Mouse (Mus musculus) ES-CJ7 (cell line): Measurements from ENCODE around the gene Ahsa2.
"Not testable (repeated sequence)": the region's sequence is repeated elsewhere in the genome, so short reads cannot be mapped to it uniquely, and the experiment has no call there.

ENCODE experiments used
- DNase-seq: peaks from one replicate; pipeline ENCODE4 v3.0.0; 2011; ENCODE audit warnings: low read depth, low spot score

Gene Ahsa2

DNA sequence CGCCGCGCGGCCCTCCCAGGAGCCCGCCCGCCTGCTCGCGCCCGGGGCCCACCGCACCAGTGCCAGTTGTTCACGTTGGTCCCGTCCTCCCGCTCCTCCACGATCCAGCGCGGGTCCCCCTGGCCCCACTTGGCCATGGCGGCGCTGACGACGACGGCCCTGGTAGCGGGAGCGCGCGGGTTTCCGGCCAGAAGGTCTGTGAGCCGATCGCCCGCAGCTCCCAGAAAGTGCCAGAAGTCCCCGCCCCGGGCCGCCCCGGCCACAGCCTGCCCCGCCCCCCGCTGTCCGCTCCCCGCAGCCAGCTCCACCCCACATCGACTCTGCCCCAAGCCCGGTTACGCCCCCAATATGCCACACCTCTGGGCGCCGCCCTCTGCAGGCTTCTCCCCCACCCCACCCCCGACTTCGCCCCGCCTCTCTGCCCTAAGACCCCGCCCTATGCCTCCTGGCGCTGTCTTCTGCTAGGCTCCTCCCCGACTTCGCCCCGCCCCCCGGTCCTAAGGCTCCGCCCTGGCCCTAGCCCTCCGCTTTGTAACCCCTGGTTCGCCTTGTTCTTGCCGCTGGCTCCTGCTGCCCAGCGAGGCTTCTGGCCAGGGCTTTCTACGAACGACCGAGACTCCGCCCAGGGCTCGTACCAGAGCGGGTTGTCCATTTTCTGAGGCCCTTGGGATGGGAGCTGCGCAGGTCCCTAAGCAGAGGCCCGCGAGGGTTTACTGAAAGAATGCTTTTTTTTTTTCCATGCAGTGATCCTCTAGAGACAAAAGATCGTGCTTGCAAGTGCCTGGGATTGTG lies at the start of gene Ahsa2:
Ahsa2 (minus strand) TSS at position 313 of the 792 bp plus-strand sequence.
- peak; percentile 97 for DNase-seq

DNA sequence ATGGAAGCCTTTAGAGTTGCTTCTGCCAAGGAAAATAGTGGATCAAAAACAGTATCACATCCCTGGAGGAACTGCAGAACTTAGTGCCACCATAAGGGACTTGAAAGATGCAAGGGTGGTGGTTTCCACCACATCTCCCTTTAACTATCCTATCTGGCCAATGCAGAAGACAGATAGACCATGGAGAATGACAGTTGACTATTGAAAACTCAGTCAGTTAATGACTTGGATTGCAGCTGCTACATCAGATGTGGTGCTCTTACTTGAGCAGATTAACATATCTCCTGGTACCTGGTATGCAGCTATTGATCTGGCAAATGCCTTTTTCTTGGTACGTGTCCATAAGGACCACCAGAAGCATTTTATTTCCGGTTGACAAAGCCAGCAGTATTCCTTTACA lies 39.6 kb upstream of the Ahsa2 start:
- no peak for DNase-seq

DNA sequence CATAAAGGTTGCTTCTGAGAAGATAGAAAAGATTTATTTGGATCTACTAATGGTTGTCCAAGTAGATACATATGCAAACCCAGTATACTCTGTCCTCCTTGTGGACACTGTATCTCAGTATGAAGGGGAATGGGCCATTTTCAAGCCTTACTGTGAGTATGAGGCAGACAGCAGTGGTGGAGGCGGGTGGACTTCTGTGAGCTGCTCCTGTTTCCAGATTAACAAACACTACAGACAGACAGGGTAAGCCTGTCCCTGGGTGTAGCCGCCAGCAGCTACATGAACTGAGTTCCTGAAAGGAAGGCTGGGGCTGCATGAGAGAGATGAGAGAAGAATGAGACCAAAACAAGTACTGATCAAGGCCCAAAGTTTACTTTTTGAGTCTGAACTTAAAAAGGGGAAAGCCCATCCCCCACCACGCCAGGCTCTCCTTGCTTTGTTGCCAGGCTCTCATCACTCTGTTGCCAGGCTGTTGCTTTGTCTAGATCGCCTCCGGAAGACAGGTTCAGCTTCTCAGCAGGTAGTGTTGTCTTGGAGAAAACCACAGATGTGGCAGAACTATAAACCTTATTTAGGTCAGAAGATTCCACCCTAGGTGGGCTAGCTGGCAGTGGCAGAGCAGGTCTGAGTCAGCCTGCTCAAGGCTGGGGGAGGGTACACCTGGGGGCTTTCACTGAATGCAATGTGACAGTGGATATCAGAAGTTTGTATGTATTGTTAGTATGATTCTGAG lies 22.8 kb upstream of the Ahsa2 start, which contains the start of gene 1700093K21Rik:
1700093K21Rik (minus strand) TSS at position 683 of the 733 bp plus-strand sequence.
- DNase-seq = peak; percentile 68

DNA sequence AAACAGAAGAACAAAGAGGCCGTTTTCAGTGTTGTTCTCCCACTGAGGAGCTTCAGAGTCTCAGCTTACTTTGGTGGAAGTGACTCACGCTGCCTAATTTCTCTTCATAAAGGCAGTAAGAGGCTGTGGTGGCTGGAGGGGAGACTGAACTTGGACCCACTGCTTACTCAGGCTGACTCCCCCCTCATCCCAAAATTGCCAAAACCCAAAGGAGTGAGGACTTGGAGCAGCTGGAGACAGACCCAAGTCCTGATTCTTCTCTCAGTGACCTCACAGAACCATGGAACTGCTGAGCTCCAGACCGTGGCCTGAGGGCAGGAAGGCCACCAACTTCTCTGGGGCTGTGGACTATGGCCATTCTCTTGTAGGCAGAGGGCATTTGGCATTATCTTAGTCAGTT lies 21.2 kb upstream of the Ahsa2 start:
- DNase-seq = no peak

DNA sequence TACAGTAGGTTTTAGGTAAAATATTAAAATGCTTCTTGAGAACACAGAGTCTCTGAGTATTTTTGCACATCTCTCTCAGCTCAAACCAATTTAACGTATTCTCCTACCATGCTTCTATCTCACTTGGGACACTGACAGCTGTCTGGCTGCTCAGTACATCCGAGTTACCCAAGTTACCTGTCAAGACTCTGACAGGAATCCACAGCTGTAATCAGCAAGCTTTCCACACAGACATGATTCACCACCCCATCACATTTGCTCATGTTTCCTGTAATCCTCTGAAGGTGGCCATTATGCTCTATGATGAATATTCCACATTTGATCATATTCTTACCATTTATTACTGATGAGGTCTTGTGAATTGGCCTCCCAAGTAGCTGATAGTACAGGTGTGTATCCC lies 17.5 kb upstream of the Ahsa2 start:
- no peak for DNase-seq

DNA sequence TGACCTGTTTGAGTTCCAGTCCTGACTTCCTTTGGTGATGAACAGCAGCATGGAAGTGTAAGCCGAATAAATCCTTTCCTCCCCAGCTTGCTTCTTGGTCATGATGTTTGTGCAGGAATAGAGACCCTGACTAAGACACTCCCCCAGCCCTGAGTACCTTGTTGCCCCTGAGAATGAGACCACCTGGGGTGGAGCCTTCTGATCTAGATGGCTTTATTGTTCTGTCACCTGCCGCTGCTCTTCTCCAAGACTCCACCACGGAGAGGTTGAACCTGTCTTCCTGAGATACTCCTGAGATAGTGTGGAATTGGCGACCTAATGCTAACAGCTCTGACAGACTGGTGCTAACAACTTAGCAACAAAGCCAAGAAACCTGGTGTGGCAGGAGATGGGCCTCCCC lies 17.0 kb upstream of the Ahsa2 start:
- DNase-seq = peak; percentile 56

DNA sequence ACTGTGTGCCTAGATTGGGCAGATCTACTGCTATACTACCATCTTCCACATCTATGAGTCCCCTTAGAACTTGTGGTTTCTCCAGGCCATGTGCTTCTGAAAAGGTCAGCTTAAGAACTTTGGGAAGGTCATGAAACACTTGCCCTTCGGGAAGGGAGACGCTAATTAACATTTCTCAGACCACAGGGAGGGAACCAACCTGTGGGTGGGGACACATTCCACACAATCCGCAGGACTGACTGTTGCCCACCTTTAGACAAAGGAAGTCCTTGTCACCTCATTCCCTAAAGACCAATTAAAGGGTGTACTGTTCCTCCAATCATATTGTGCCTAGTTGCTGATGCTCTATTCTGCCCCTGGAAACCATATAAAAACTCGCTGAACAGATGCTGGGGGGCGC lies 7.0 kb upstream of the Ahsa2 start:
- DNase-seq = peak; percentile 87

DNA sequence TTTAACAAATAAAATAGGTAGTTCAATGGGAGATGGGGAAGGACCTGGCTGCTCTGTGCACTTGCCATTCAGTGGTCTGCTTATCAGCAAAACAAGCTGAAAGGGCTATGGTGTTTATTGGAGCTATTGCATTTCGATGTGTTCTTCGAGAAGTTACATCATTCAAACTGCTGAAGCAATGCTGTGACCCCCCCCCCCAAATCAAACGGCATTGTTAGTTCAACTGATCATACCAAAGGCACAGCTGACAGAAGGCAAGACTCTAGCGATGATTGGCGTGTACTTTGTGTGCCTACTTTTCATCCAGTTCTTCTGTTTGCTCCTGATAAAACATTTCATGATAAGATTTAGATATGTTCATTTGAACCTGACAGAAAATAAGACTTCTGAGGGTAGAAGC lies 779 bp upstream of the Ahsa2 start:
- DNase-seq = no peak

DNA sequence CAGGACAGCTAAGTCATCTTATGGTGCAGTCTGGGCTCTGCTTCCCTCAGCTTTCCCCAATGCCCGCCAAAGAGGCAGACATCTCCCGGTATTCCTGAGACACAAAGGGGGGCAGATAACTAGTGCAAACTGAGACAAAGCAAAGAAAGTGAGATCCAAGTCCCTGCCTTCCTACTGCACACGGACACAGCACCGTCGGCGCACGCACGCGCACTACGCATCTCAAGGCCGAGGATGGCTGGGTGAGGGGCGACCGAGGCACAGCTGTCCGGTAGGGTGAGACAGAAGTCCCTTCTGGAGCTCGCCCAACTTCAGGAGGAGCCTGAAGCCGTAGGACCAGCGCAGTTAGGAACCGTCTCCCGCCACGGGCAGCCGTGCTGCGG lies 504 bp downstream of the Ahsa2 start:
- peak; percentile 85 for DNase-seq

DNA sequence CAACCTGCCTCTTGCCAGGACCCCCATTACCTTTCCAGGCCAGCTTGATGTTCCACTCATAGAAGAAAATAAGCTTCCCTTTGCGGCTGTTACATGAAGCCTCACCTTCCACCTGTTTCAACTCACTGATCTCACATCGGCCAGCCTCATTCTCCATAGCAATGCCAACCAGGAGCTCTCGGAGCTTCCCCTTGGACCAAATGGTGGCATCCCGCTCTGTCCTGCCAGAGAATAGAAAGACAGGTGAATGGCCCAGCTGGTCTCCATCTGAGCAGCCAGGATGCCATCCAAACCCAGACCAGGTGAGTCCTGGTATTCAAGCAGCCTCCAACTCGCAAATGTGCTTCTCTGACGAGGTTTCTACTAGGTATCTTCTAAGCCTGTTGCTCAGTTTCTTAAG lies 1.2 kb downstream of the Ahsa2 start:
- DNase-seq = no peak

DNA sequence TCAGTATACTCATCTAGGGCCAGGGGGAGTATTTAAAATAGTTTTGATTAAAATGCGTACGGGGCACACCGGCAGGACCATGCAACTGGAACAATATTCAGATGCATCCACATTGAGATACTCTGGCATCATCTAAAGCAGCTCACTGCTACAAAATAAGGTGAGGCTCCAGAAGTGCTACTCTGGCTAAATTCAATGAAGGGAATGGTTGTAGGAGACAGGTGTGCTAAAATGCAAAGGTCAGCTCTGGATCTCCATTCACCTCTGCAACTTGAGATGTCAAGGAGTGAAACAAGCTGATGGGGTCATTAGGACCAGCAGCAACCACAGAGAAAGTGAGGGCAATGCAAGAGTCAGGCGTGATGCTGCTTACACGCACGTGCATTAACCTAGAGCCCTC lies 2.6 kb downstream of the Ahsa2 start:
- no peak for DNase-seq

DNA sequence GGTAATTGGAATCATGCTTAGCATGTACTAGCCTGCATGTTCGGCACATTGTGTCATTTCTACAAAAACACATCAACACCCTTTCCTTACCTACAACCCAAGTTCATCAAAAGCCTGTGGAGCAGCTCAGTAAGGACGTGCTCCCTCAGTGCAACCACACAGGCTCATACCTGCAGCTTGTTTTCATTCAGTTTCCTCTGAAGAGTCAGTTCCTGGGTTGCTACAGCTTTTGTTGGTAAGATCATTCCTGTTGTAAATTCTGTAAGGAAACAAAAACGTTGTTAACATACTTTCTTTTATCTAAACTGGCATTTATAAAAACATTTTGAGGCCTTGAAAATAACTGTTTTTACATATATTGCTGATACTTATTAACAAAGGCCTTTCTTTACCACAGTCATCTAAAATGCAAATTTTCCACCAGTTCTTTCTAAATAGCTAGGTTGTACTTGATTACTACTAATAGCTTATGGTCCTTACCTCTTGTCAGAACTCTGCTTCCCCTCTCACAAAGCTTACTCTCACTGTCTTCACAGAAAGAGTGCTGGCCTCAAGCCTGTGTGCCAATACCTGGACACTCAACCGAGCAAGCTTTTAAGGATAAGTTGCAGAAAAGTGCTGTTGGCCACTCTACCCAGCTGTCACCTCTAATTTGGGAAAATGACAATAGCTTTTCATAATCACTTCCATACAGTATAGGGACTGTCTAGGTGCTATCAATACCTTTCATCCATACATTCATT lies 5.6 kb downstream of the Ahsa2 start:
- DNase-seq = no peak

DNA sequence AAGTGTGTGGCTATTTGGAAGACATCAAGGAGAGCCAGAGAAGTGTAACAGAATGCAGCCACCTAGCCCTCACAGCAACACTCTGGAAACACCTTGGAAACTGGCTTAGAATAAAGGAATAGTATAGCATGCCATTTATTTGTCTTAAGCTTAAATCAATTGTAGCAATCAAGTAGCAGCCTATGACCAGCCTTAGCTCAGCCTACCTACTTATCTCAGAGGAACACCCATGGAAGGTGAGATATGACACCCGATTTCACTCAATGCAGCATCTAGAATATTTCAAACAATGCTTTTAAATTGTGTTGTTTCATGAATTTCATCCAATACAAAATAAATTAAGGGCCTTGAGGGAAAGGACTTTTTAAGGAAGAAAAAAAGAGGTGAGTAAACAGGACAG lies 7.9 kb downstream of the Ahsa2 start:
- no peak for DNase-seq

DNA sequence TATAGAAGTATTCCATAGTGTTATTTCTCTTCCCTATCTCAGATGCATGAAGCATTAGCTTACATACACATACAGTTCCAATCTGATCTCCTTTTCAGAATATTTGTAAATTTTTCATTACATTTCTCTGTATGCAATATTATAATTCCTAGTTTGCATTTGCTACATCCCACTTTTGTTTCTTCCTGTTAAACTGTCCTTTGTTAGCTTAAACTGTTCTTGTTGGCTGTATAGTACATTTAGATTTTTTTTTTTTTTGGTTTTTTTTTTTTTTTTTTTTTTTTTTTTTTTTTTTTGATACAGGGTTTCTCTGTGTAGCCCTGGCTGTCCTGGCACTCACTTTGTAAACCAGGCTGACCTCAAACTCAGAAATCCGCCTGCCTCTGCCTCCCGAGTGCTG lies 32.0 kb downstream of the Ahsa2 start:
- not testable (repeated sequence) for DNase-seq
